Mouse (Mus musculus) embryo, embryonic 11 days (tissue): ENCODE data around the gene Il6ra.

Source experiments
- DNase-seq: peaks from one replicate; pipeline ENCODE4 v3.0.0-alpha.2; 2015

Gene Il6ra

DNA sequence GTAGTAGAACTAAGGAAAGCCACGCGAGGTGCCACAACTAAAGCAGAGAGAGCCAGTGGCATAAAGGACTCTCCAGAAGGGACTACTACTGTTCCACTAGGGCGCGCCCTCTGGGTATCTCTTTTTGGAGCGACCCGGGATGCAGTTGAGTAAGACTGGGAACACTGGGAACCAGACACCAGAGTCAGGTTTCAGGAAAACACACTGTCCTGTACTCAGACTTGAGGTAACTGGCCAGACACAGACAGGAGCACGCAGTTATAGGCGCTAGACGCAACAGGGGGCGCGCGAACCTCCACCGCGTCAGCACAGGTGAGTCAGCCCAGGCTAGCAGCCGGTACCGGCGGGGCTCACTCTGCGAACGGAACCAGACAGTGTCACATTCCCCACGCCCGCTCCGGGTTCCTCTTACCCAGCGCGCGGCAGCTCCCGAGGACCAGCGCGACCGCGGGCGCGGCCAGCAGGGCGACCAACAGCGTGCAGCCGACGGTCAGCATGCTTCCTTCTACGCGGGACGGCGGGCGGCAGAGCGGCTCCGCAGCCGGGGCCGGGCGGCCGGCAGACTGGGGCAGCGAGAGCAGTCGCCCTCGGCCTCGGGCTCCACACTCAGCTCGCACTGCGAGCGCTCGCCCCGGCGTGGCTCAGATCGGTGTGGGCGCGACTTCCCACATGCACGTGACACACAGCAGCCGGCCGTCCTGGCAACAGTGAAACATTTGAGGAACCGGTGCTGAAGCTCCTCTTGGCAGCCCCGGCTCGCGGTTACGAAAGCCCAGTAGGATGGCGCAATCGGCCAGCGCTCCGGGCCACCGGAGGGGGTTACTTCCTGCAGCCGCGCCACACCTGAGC is at the start of gene Il6ra:
Il6ra (minus strand) TSS at position 654 of the 849 bp plus-strand sequence.
- DNase-seq: peak; percentile 80

DNA sequence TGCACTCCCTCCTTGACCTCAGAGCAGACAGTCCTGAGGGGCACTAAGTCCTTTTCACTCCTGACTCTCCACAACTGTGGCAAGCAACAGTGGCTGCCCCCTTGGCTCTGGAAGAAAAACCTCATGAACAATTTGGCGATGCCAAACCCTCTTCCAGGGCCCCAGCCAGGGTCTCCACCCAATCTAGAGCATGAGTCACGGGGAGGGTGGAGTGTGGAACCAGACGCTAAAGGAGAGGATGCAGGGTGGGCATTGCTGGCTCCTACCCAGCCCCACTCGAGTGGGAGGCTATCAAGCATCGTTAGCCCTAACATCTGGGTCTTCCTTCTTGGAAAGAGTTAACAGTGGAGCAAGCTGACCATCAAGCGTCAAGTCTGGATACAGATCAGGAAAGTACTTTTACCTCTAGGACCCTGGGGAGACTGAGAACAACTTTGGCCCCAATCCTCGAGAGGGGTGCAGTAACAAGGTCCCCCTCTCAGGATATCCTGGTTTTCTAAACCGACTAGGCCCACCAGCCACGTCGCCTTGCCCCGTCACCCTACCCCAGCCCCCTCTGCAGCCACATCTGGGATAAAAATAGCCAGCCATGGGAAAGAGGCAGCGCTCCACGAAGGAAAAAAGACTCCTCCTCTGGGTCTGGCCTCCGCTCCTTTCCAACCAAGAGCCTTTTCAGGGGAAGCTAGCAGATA is 49.2 kb upstream of the Il6ra start:
- peak; percentile 28 for DNase-seq

DNA sequence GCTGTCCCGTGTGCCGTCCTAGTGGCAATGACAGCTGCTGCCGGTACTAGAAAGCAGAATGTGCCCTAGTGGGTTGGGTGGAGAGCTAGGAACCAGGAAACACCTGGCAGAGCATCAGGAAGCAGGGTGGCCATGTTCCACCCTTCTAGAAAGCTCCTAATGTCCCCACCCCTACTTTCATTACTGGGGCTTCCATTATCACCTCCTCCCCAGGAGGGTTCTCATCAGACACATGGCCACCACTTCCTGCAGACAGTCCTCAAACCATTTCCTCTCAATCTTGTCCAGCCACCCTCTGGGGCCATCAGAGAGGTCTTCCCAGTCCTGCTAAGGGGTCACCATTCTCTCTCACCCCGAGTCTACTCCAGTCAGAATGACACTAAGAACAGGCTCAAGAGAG is 48.4 kb upstream of the Il6ra start:
- DNase-seq: peak; percentile 5

DNA sequence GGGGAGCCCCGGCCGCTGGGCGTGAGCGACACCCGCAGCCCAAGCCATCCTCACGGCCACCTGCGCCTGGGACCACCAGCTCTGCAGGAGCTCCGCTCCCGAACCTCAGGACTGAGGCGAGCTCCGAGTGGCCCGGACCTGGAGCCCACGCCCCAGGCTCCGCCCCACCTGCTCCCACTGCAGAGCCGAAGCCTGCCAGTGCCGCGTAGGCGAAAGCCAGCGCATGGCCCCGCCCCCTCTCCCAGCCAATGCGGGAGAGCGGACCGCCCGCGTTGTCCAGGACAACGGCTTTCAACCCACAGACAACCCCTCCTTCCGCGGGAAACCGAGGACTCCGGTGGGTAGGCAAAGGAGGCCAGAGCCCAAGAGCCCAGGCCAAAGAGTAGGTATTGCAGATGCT is 47.5 kb upstream of the Il6ra start:
- DNase-seq: peak; percentile 95

DNA sequence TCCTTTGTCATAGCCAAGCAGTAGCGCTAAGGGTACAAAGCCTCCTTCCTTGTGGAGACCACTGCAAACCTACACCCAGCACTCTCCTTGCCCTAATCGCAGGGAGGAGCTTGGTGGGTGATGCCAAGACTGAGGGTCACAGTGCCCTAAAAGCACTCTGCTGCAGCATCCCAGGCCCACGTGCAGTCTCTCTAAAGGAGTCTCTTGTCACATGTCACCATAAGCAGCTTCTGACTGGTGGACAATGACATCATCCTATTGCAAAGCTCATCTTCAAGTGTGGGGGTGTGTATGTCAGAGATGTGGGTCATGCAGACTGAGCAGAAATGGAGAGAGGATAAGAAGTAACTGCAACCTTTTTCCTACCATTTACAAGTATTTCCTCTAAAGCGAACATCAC is 46.4 kb upstream of the Il6ra start:
- DNase-seq: no peak

DNA sequence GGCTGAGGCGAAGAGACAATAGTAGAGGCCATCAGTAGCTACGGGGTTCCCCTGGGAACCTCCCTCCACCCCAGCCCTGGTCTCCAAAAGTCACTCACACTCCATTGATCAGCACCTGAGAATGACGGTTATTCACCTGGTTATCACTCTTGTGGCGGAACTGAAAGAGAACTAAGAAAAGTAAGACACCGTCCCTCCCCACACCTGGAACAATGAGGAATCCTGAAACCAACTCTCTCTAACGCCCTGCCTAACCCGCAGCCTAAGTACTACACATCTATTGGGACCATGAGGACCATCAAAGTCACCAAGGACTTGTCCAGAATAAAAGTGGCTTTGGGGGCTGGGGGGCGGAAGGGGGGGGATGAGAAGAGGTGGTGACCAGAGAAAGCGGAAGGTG is 44.9 kb upstream of the Il6ra start:
- no peak for DNase-seq

DNA sequence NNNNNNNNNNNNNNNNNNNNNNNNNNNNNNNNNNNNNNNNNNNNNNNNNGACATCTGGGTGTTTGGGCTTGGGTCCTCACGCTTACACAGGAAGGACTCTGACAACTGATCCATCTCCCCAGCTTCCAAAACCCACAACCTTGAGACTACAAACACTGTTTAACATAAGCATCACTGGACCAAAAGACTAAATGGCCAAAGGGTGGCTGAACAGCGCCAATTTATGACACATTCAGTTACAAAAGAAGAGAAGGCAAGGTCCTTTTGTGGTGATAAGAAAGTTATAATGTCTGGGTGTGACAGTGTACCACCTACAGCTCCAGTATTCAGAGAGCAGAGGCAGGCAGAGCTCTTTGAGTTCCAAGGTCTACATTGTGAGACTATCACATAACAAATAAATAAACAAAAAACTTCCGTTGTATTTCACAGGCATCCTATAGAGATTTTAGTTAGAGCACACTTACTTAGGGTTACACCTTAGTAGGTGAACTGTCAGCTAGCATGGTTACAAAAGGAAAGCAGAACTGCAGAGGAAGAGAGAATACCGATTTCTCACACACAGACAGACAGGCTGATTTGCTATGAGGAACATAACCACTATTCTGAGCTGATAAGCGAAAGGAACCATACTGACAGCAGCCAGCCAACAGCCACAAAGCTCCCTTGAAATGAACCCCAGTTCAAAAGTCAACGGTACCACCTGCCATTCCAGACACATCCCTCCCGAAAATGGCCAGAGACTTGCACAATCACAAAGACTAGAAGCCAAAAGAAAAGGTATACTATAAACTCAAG is 43.4 kb upstream of the Il6ra start:
- DNase-seq: no peak

DNA sequence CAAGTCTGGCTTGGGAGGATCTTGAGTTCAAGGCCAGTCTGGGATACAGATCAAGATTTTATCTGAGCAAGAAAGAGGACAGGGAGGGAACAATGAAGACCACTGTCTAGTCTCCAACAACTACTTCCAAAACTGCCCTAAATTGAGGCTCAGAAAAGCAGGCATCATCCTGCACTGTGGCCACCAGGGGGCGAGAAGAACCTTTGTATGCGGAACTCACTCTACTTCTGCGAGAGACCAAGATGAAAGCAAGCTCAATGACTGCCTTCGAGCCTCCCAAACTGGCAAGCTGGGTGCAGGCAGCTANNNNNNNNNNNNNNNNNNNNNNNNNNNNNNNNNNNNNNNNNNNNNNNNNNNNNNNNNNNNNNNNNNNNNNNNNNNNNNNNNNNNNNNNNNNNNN is 40.4 kb upstream of the Il6ra start:
- peak; percentile 86 for DNase-seq

DNA sequence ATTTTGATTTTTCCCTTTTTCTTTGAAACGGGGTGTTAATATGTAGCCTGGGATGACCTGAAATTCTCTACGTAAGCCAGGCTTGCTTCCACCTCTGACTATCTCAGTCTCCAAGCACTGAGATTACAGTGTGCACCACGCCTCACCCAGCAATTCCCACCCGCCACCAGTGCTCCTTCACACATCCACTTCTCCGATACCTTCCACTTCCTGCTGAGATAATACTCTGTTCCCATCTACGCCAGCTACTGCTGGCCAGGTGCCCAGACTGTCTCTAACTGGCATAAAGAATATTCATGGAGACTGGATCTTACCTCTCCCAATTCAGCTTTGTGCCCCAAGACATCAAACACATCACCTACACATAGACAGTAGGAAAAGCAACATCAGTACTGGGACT is 35.7 kb upstream of the Il6ra start:
- no peak for DNase-seq

DNA sequence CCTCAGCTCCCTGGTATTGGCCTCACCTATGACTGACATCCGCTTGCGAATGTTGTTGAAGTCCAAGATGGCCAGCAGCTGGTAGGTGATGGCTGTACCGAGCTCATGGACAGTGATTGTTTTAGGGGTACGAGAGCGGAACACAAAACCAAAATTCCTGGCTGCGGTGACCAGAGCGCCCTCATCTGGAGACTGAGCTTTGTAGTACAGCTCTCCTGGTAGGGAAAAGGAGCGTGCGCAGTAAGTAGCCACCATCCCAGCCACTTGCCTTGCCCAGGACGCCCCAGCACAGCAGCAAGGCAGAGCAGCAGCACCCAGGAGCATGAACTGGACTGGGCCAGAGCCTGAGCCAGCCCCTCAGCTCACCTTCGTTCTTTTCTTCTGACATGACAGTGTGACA is 35.0 kb upstream of the Il6ra start:
- DNase-seq: no peak

DNA sequence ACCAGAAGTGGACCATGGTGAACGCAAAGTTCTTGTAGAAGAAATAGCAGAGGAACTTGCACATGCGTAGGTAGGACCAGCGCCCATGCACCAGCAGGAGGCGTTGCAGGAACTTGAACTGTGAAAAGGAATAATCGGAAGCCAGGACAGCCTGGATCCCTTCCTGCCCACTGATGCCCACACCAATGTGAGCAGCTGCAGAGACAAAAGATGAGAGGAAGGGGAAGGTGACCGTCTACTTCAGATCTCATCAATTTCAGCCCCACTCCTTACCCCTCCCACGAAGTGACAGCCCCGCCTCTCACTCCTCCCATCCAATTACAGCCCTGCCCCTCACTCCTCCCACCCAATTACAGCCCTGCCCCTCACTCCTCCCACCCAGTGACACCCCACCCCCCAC is 32.0 kb upstream of the Il6ra start:
- no peak for DNase-seq

DNA sequence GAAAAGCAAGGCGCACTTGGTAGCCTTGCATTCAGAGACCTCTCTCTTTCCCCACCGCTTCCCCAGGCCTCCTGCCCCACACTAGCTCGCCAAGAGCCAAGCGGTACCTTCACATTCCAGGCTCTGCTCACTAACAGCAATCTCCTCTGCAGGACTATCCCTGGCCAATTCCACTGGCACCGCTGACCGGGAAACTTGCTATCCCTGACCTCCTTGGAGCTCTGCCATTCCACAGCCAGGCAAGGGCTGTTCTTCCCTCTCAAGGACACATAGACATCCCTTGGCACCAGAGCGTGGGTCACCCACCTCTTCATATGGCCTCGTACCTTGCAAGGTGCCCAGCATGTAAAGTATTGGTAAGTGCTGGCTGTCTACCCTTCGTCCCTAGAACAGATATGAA is 29.9 kb upstream of the Il6ra start:
- no peak for DNase-seq

DNA sequence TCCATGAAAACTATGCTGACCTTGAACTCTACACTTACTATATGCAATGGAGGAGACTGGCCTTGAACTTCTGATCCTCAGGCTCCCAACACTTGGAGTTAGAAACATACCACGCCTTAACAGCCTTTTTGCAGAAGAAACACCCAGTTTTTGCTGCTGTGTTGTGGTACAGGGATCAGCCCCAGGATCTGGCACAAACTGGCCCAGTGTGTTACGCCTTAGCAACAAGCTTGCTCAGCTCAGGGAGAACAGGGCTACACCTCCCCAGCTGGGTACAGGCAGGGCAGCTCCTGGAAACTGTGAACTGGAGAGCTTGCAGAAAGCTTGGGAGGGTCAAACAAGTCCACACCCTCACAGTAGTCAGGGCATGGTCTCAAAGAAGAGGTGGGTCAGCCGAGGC is 23.5 kb upstream of the Il6ra start:
- DNase-seq: no peak

DNA sequence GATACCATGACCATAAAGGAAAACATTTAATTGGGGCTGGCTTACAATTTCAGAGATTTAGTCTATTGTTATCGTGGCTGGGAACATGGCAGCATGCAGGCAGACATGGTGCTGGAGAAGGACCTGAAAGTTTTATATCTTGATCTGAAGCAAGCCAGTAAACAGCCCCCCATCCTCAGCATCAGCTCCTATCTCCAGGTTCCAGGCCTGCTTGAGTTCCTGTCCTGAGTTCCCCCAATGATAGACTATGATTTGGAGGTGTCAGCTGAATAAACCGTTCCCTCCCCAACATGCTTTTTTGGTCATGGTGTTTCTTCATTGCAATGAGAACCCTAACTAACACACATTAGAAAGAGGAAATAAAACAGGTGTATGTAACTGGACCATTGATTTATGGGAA is 19.9 kb upstream of the Il6ra start:
- DNase-seq: no peak

DNA sequence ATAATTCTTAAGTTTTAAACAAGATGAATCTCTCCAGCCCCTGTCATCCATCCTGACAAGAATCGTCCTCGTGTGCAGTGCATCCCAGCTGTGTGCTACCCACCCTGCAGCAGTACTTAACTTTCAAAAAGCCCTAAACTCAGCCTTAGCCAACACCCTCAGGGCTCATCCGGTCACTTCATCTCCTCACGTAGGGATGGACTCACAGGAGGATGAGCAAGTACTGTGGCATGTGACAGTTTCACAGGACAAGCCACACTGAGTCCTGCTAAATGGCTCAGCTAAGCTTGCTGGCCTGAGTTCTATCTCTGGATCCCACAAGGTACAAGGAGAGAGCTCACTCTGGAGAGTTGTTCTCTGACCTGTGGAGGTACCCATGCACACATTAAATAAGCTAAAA is 16.0 kb upstream of the Il6ra start:
- no peak for DNase-seq

DNA sequence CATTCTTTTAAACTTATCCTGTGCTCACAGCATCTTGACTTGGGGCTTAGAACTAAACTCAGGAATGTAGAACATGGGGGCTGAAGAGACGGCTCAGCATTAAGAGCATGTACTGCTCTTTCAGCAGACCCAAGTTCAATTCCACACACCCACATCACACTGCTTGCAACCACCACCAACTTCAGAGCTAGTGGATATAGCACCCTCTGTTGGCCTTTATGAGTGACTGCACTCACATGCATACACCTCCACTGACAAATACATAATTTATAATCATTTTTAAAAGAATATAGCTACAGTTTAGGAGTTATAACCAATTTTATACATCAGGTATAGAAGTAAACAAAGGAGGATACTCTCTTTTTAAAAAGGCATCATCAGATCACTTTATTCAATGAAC is 13.4 kb upstream of the Il6ra start:
- no peak for DNase-seq

DNA sequence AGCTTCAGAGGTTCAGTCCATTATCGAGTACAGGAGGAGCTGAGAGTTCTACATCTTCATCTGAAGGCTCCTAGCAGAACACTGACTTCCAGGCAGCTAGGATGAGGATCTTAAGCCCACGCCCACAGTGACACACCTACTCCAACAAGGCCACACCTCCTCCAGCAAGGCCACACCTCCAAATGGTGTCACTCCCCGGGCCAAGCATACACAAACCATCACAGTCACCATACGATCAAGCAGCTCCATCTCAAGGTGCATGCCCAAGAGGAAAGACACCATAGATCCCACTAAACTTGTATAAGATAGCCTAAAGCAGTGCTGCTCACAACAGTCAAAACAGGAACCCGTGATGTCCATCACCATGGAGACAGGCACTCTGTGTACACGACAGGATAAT is 7.7 kb upstream of the Il6ra start:
- DNase-seq: no peak

DNA sequence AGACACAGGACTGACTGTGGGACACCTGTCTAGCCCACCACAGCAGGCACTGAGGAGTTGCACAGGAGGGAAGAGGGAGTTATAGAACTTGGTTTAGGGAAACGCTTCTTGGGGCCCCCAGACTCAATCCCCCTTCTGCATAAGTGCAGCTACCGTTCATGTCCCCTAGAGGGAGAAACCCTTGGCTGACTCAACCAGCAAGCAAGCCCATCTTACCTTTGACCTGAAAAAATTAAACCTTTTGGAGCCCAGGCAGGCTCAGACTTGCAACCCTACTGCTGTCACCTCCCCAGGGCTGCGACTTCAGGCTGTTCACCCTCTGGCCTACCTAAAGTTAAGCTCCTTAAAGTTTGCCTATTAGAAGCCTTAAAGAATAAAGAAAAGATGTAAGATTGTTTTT is 4.4 kb upstream of the Il6ra start:
- no peak for DNase-seq

DNA sequence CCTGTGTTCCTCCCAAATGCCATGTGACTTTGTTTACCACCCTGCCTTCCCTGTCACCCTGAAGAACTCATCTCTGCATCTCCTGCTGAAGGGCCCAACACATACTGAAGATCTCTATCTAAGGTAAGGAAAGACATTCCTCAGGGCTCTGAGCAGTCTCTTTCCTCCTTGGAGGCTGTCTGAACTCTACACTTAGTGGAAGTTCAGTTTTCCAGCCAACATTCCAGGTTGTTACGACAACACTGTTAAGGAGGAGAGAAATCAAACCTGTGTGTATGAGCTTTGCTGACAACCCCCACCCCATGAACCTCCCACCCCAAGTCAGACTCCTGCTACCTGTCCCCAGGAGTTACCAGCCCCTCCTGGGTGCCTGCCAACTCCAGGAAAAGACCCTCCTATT is 3.6 kb upstream of the Il6ra start:
- DNase-seq: no peak

DNA sequence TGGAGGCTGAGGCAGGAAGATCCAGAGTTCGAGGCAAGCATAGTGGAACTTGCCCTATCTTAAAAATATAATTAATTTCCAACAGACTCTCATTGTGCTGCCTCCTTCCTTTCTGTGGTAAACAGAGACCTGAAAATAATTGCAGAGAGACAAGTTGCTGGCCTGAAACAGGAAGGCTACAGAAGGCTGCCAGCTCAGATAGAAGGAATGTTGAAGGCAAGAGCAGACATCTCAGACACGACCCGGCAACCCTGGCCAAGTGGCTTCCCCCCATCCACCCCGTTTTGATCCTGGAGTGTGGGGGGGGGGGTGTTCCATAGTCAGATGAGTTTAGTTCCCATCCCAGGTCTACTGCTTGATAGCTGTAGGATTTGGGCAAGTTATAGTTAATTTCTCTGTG is 1.7 kb upstream of the Il6ra start:
- DNase-seq: no peak

DNA sequence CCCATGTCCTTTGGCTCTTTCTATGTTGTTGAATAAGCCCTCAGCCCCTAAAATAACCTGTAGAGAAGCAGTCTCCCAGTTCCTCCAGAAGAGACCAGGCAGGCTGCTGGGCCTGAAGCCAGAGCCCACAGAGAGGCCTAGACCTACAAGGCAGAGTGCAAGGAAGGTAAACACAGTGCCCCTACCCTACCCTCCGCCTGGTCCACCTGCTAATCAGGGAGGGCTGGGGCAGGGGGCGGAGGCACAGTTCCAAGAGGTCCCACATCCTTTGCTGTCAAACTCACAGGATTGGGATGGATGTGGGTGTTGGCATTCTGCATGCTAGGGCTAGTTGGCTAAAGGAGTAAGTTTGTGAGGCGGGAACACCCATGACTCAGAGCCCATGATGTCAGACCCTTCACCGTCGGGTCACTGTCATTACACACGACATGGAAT is 871 bp downstream of the Il6ra start:
- DNase-seq: no peak

DNA sequence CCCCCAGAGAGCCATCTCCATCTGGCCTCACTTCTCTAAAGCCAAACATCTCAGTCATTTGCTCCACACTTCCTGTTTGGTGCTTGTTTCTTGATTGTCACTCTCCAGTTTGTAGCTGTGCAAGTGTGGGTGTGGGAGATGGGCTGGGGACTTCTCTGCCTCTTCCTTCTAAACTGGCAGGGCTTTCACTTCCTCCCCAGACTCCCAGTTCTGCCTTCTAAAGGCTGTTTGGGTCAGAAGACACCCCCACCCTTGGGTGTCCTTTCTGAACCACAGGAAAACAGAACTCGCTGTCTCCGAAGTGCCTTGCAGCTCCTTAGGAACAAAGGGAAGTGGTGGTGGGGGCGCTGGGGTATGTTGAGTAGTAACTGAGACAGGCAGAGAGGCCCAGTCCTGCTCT is 1.8 kb downstream of the Il6ra start:
- no peak for DNase-seq

DNA sequence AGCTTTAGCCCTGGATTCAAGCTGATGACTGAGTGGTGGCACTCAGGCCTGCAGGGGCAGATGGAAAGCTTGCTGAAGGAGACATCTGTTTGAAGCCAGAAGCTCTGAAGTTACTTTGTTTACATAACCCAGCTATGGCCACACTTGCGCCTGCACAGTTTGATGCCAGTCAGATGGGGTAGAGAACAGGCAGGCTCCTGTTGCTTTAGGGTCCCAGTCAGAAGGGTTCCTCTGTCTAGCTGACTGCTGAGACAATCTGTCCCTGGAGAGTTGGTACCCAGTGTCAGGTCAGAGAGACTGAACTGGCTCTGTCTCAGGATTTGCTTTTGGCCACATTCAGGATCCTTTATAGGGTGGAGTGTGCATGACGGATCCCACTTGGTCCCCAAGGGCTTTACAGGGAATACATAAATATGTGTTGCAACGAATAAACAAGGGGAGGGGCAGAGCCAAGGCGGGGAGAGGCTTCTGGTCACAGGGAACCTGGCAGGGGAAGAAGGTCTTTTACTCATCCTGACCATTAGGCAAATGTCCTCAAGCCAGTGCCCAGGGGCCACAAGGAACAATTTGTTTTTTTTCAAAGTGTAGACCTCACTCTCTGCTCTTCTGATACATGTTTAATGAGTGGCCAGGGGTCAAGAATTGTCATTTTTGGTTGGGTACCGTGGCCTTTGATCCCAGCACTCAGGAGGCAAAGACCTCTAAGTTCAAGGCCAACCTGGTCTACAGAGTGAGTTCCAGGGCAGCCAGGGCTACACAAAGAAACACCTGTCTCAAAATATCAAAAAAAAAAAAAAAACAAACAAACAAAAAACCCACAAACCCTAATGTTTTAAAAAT is 3.1 kb downstream of the Il6ra start:
- no peak for DNase-seq
